Mouse (Mus musculus): ENCODE measurements around the gene Gm12695. TPM values are rescaled to one million over a fixed set of nuclear protein-coding genes. Genes with fewer than 3 reads are reported as not detected.

The Gm12695 gene
- total RNA-seq, 1 experiment = not detected

GRCm38 (mm10) chr4:96797583-96797982 lies 12.6 kb upstream of the Gm12695 start:
- DNase-seq (ENCODE audit: low read depth, low spot score) = no peak
- H3K9me3 ChIP-seq (ENCODE audit: control insufficient read depth, insufficient read depth, low read depth, low read length) = no peaks in the 10 kb centered on the region
- no peaks in the 10 kb centered on the region for H3K36me3 ChIP-seq (ENCODE audit: control insufficient read depth, insufficient read depth, low read length, poor library complexity, severe bottlenecking)
- TF ChIP-seq ZNF384 (IDR thresholded peaks at IDR 0.05; ENCODE audit: low read depth, low read length) (no peak), HCFC1 (IDR thresholded peaks at IDR 0.05; ENCODE audit: borderline replicate concordance, insufficient read depth, low read length) (no peak), MAFK (IDR thresholded peaks at IDR 0.05; ENCODE audit: insufficient read depth, low read depth, low read length) (no peak), ZC3H11A (IDR thresholded peaks at IDR 0.05; ENCODE audit: borderline replicate concordance, low read depth, low read length) (no peak), CHD2 (IDR thresholded peaks at IDR 0.05; ENCODE audit: low read depth, low read length) (no peak)
- in situ Hi-C loops (cut with MboI; ENCODE audit: low sequenced_read_pairs in 2 of 2, unreplicated experiment in 2 of 2) = no loop called here
- no peak overlapping the region for H3K4me3 ChIP-seq (ENCODE audit: insufficient read depth in 1 of 2, low read depth in 1 of 2, low read length in 2 of 2, poor library complexity in 1 of 2, severe bottlenecking in 1 of 2)
- no peak overlapping the region for H3K27ac ChIP-seq (ENCODE audit: insufficient read depth, low read depth, low read length, poor library complexity, severe bottlenecking)
- no peaks in the 10 kb centered on the region for H3K4me1 ChIP-seq (ENCODE audit: control insufficient read depth in 2 of 2, insufficient read depth in 2 of 2, low read length in 2 of 2, poor library complexity in 1 of 2)
- H3K9ac ChIP-seq (ENCODE audit: insufficient read depth, low read depth, low read length, poor library complexity, severe bottlenecking) = no peak overlapping the region

GRCm38 (mm10) chr4:96791301-96791700 lies 6.3 kb upstream of the Gm12695 start:
- Histone ChIP-seq H3K27ac (ENCODE audit: insufficient read depth, low read depth, low read length, poor library complexity, severe bottlenecking) (no peak overlapping the region), H3K9me3 (ENCODE audit: control insufficient read depth, insufficient read depth, low read depth, low read length) (no peaks in the 10 kb centered on the region), H3K36me3 (ENCODE audit: control insufficient read depth, insufficient read depth, low read length, poor library complexity, severe bottlenecking) (no peaks in the 10 kb centered on the region), H3K9ac (ENCODE audit: insufficient read depth, low read depth, low read length, poor library complexity, severe bottlenecking) (no peak overlapping the region), H3K4me3 (ENCODE audit: insufficient read depth in 1 of 2, low read depth in 1 of 2, low read length in 2 of 2, poor library complexity in 1 of 2, severe bottlenecking in 1 of 2) (no peak overlapping the region), H3K4me1 (ENCODE audit: control insufficient read depth in 2 of 2, insufficient read depth in 2 of 2, low read length in 2 of 2, poor library complexity in 1 of 2) (no peaks in the 10 kb centered on the region)
- no peak for DNase-seq (ENCODE audit: low read depth, low spot score)
- in situ Hi-C loops (cut with MboI; ENCODE audit: low sequenced_read_pairs in 2 of 2, unreplicated experiment in 2 of 2) = no loop called here
- TF ChIP-seq ZC3H11A (IDR thresholded peaks at IDR 0.05; ENCODE audit: borderline replicate concordance, low read depth, low read length) = no peak
- no peak for TF ChIP-seq MAFK (IDR thresholded peaks at IDR 0.05; ENCODE audit: insufficient read depth, low read depth, low read length)
- TF ChIP-seq HCFC1 (IDR thresholded peaks at IDR 0.05; ENCODE audit: borderline replicate concordance, insufficient read depth, low read length) = no peak
- no peak for TF ChIP-seq ZNF384 (IDR thresholded peaks at IDR 0.05; ENCODE audit: low read depth, low read length)

DNA sequence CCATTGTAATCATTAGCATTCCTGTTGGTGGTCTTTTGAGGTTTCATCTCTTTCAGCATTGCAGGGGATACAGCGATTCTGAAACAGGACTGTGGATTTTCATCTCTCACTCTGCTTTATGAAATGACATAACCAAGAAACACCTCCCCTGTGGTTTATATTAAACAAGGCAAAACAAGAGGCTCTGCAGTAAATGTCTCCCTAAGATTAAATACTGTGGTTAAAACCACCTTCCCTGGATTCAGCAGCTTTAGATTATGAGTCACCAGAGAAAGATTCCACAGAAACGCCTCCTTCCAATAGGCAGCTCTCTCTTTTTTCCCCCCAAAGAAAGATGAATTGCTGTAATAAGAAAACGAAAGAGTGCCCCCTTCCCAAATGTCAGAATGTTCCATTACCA lies 4.9 kb upstream of the Gm12695 start:
- no peak for DNase-seq (ENCODE audit: low read depth, low spot score)
- no peaks in the 10 kb centered on the region for H3K36me3 ChIP-seq (ENCODE audit: control insufficient read depth, insufficient read depth, low read length, poor library complexity, severe bottlenecking)
- no peak overlapping the region for H3K9ac ChIP-seq (ENCODE audit: insufficient read depth, low read depth, low read length, poor library complexity, severe bottlenecking)
- in situ Hi-C loops (cut with MboI; ENCODE audit: low sequenced_read_pairs in 2 of 2, unreplicated experiment in 2 of 2) = no loop called here
- H3K4me3 ChIP-seq (ENCODE audit: insufficient read depth in 1 of 2, low read depth in 1 of 2, low read length in 2 of 2, poor library complexity in 1 of 2, severe bottlenecking in 1 of 2) = no peak overlapping the region
- no peak for TF ChIP-seq MAFK (IDR thresholded peaks at IDR 0.05; ENCODE audit: insufficient read depth, low read depth, low read length)
- no peak for TF ChIP-seq ZC3H11A (IDR thresholded peaks at IDR 0.05; ENCODE audit: borderline replicate concordance, low read depth, low read length)
- no peak for TF ChIP-seq HCFC1 (IDR thresholded peaks at IDR 0.05; ENCODE audit: borderline replicate concordance, insufficient read depth, low read length)
- TF ChIP-seq ZNF384 (IDR thresholded peaks at IDR 0.05; ENCODE audit: low read depth, low read length) = no peak
- TF ChIP-seq CHD2 (IDR thresholded peaks at IDR 0.05; ENCODE audit: low read depth, low read length) = no peak
- no peaks in the 10 kb centered on the region for H3K9me3 ChIP-seq (ENCODE audit: control insufficient read depth, insufficient read depth, low read depth, low read length)
- H3K4me1 ChIP-seq (ENCODE audit: control insufficient read depth in 2 of 2, insufficient read depth in 2 of 2, low read length in 2 of 2, poor library complexity in 1 of 2) = no peaks in the 10 kb centered on the region
- no peak overlapping the region for H3K27ac ChIP-seq (ENCODE audit: insufficient read depth, low read depth, low read length, poor library complexity, severe bottlenecking)

GRCm38 (mm10) chr4:96786610-96787009 lies 1.6 kb upstream of the Gm12695 start:
- in situ Hi-C loops (cut with MboI; ENCODE audit: low sequenced_read_pairs in 2 of 2, unreplicated experiment in 2 of 2) = no loop called here
- H3K9me3 ChIP-seq (ENCODE audit: control insufficient read depth, insufficient read depth, low read depth, low read length) = no peaks in the 10 kb centered on the region
- no peak overlapping the region for H3K9ac ChIP-seq (ENCODE audit: insufficient read depth, low read depth, low read length, poor library complexity, severe bottlenecking)
- peak; percentile 35 for DNase-seq (ENCODE audit: low read depth, low spot score)
- H3K36me3 ChIP-seq (ENCODE audit: control insufficient read depth, insufficient read depth, low read length, poor library complexity, severe bottlenecking) = no peaks in the 10 kb centered on the region
- H3K4me3 ChIP-seq (ENCODE audit: insufficient read depth in 1 of 2, low read depth in 1 of 2, low read length in 2 of 2, poor library complexity in 1 of 2, severe bottlenecking in 1 of 2) = no peak overlapping the region
- no peaks in the 10 kb centered on the region for H3K4me1 ChIP-seq (ENCODE audit: control insufficient read depth in 2 of 2, insufficient read depth in 2 of 2, low read length in 2 of 2, poor library complexity in 1 of 2)
- no peak for TF ChIP-seq MAFK (IDR thresholded peaks at IDR 0.05; ENCODE audit: insufficient read depth, low read depth, low read length)
- TF ChIP-seq ZC3H11A (IDR thresholded peaks at IDR 0.05; ENCODE audit: borderline replicate concordance, low read depth, low read length) = no peak
- TF ChIP-seq CHD2 (IDR thresholded peaks at IDR 0.05; ENCODE audit: low read depth, low read length) = no peak
- no peak for TF ChIP-seq ZNF384 (IDR thresholded peaks at IDR 0.05; ENCODE audit: low read depth, low read length)
- no peak for TF ChIP-seq HCFC1 (IDR thresholded peaks at IDR 0.05; ENCODE audit: borderline replicate concordance, insufficient read depth, low read length)
- H3K27ac ChIP-seq (ENCODE audit: insufficient read depth, low read depth, low read length, poor library complexity, severe bottlenecking) = no peak overlapping the region

GRCm38 (mm10) chr4:96772966-96773566 lies 11.9 kb downstream of the Gm12695 start:
- H3K9ac ChIP-seq (ENCODE audit: insufficient read depth, low read depth, low read length, poor library complexity, severe bottlenecking) = no peak overlapping the region
- DNase-seq (ENCODE audit: low read depth, low spot score) = no peak
- H3K36me3 ChIP-seq (ENCODE audit: control insufficient read depth, insufficient read depth, low read length, poor library complexity, severe bottlenecking) = no peaks in the 10 kb centered on the region
- H3K4me1 ChIP-seq (ENCODE audit: control insufficient read depth in 2 of 2, insufficient read depth in 2 of 2, low read length in 2 of 2, poor library complexity in 1 of 2) = no peaks in the 10 kb centered on the region
- no peak overlapping the region for H3K27ac ChIP-seq (ENCODE audit: insufficient read depth, low read depth, low read length, poor library complexity, severe bottlenecking)
- no peak overlapping the region for H3K4me3 ChIP-seq (ENCODE audit: insufficient read depth in 1 of 2, low read depth in 1 of 2, low read length in 2 of 2, poor library complexity in 1 of 2, severe bottlenecking in 1 of 2)
- no peaks in the 10 kb centered on the region for H3K9me3 ChIP-seq (ENCODE audit: control insufficient read depth, insufficient read depth, low read depth, low read length)
- in situ Hi-C loops (cut with MboI; ENCODE audit: low sequenced_read_pairs in 2 of 2, unreplicated experiment in 2 of 2) = no loop called here
- TF ChIP-seq MAFK (IDR thresholded peaks at IDR 0.05; ENCODE audit: insufficient read depth, low read depth, low read length) (no peak), ZC3H11A (IDR thresholded peaks at IDR 0.05; ENCODE audit: borderline replicate concordance, low read depth, low read length) (no peak), HCFC1 (IDR thresholded peaks at IDR 0.05; ENCODE audit: borderline replicate concordance, insufficient read depth, low read length) (no peak), CHD2 (IDR thresholded peaks at IDR 0.05; ENCODE audit: low read depth, low read length) (no peak), ZNF384 (IDR thresholded peaks at IDR 0.05; ENCODE audit: low read depth, low read length) (no peak)
